Mouse (Mus musculus) embryo, embryonic 10.5 days (tissue): ENCODE measurements around the gene Ppig.
"Not testable (repeated sequence)": the region's sequence is repeated elsewhere in the genome, so short reads cannot be mapped to it uniquely, and the experiment has no call there.

ENCODE experiments used
- DNase-seq: peaks from one replicate; pipeline ENCODE4 v3.0.0-alpha.2; 2015; ENCODE audit warnings: low spot score

Ppig gene

DNA sequence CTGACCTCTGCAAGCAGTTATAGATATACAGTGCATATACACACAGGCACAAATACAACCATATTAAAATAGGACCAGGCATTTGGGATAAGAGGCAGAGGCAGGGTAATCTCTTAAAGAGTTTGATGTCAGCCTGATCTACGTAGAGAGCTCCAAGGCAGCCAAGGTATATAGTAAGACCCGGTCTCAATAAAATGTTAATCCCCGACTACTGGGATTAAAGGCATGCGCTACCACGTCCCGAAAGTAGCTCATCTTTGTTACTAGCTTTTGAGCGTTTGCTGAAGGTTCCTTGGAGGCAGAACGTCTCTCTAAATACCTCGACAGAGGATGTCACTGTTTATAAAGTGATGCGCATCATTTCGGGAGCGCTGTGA is at the start of gene Ppig:
Gene Ppig (plus strand): TSS at position 273 of the 377 bp plus-strand sequence.
- no peak for DNase-seq

- DNase-seq: no peak
Measured at GRCm38 (mm10) chr2:69673723-69674122, 48.6 kb upstream of the Ppig start.

DNA sequence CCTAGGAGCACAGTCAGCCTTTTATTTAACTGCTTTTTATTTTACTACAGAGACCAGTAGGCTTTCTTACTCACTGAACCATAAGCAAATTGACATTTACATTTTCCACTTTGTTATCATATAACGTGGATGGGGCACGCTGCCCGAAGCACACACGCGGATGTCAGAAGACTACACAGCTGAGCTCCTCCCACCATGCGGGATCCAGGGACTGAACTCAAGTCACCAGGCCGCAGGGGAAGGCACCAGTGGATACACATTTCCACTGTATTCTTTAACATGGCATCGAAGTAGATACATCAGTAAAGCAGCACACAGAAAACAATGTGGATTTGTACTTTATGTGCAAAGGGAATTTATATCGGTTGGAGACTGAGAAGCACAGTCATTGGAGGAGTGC is 47.1 kb upstream of the Ppig start:
- no peak for DNase-seq

DNA sequence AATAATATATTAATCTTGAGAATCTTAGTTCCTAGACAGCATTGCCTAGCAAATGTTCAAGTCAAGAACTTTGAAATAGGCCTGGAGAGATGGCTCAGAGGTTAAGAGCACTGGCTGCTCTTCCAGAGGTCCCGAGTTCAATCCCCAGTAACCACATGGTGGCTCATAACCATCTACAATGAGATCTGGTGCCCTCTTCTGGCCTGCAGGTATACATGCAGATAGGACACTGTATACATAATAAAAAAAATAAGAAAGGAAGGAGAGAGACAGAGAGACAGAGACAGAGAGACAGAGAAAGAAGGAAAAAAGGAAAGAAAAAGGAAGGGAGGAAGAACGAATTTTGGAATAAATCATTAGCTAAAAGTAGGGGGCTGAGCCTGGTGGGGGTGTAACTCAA is 45.6 kb upstream of the Ppig start:
- no peak for DNase-seq

GRCm38 (mm10) chr2:69677215-69677614 is 45.1 kb upstream of the Ppig start:
- DNase-seq: not testable (repeated sequence)

DNA sequence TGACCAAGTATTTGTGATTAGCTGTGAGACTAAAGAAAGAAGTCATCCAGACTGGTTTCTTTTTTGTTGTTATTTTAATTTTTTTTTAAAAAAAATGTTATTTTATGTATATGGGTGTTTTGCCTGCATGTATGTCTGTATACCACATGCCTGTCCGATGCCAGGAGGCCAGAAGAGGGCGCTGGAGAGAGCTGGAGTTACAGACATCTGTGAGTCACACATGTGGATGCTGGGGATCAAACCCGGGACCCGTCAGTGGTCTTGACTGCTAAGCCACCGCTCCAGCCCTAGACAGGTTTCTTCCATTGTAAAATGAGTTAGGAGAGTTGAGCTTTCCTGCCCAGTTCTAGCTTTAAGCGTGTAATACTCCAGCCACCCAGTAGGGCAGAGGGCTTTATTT is 42.4 kb upstream of the Ppig start:
- no peak for DNase-seq

- no peak for DNase-seq
Measured at GRCm38 (mm10) chr2:69681931-69682330, 40.4 kb upstream of the Ppig start.

DNA sequence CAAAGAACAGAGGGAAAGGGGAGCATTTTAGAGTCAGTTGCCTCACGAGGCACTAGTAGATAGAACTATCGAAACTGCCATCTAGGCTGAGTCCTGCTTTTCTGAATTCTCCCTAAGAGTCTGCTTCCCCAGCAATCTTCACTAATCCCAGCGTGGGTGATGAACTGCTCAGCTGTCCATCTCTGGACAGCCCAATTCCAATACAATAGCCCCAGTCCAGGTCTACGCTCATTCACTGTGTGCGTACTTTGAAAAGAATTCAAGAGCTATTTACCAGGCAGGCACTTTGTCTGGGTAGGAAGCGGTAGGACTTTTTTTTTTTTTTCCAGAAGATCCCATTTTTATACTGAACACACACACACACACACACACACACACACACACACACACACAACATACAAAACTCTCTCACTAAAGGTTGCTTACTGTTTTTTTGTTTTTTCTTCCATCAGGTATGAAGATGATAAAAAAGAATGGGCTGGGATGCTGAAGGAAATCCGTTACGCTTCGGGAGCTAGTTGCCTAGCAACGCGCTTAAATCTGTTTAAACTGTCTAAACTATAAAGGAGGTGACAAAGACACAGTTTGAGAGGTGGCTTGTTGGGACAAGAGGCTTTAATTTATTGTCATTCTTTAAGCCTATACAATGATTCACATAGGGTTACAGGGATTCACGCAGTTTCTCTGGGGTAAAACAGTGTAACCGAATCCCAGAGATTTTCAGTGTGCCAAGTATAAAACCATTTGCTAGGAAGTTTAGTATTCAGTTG is 39.1 kb upstream of the Ppig start:
- peak; percentile 76 for DNase-seq

DNA sequence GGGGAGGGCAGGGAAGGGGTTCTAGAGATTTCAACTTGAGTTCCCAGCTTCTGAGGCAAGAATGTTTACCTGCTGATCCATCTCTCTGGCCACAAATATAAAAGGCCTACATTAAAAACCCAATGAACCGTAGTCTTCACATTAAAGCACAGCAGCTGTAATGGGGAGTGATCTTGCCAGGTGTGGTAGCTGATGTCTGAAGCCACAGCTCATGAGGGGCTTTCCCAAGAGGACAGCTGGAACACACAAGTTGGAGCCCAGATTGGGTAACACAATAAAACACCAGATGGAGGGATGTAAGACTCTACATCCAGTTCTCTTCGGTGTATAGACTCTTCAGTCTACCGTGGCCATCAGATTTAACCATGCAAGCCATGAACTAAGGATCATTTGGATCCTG is 37.9 kb upstream of the Ppig start:
- no peak for DNase-seq

- DNase-seq: no peak
Measured at GRCm38 (mm10) chr2:69690214-69690613, 32.1 kb upstream of the Ppig start.

DNA sequence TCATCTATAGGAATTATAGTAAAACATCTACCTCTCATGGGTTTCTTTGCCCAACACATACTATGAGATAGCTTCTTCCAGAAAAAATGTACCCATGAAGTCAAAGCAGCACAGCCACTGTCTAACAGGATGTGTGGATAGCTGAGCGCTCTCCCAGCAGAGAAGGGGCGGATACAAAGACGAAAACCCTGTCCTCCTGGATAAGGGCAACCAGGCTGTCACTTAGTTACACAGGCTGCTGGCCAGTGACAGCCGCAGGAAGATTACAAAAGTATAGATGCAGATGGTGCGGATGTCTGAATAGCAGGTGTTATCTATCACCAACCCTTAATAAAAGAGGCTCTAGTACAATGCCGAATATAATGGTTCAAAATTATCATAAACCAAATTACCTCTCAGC is 31.5 kb upstream of the Ppig start:
- no peak for DNase-seq

DNA sequence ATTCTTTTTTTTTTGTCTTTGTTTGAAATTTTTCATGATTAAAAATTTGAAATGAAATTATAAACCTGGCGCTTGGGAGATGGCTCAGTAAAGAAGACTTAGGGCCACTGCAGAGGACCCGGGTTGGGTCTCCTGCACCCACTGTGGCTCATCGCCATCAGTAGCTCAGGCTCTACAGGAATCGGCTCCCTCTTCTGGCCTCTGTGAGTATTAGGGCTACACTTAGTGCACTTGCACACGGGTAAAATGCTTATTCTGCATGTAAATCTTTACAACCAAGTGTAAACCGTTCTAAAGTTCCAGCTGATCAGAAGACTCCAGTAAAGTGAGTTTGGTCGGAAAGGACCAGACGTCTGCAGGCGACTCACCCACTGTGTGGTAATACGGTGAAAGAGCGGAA is 28.8 kb upstream of the Ppig start:
- no peak for DNase-seq

DNA sequence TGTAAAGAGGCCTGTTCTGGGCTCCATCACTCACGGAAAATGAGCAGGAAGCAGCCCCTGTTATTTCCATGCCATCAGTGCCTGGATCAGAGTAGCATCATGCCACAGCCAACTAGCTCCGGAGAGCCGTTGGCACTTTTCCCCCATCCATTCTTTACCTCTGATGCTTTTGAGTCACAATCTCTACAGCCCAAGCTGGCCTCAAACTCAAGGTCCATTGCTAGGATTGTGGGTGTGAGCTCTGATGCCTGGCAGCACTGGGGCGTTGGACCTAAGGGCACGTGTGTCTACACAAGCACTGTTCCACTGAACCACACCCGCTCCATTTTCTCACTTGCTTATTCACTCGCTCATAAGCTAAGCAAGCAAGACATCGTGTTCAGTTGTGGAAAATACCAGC is 21.9 kb upstream of the Ppig start:
- no peak for DNase-seq

- DNase-seq: no peak
Measured at GRCm38 (mm10) chr2:69712171-69712570, 10.2 kb upstream of the Ppig start.

DNA sequence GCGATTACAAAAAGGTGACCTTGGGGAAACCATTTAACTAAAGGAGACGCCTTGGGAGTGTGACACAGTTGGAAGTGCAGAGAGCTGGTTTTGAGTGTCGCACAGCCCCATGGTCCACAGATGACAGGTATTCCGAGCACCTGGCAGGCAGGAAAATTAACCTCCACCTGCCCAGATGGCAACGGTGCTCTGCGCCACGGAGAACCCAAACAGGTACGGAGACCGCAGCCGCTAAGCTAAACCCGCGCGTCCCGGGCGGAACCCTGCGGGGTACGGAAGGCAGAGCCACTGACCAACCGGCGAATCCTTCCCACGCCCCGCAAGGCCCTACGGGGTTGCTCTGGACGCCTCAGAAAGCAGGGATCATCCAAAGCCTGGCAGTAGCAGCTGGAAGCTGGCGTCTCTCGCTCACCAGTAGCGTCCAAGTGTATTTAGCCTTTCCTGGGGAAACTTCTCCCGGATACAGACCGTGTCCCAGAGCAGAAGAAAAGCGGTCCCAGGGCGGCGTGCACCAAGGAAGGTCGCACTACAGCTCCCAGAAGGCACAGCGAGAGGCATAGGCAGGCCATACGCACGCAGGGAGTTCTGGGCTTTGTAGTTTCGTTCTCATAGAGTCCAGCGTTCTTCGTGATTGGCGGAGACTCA is 9.2 kb upstream of the Ppig start, which contains the start of gene Fastkd1:
Gene Fastkd1 (minus strand): TSS at position 536 of the 645 bp plus-strand sequence.
- DNase-seq: peak; percentile 96

DNA sequence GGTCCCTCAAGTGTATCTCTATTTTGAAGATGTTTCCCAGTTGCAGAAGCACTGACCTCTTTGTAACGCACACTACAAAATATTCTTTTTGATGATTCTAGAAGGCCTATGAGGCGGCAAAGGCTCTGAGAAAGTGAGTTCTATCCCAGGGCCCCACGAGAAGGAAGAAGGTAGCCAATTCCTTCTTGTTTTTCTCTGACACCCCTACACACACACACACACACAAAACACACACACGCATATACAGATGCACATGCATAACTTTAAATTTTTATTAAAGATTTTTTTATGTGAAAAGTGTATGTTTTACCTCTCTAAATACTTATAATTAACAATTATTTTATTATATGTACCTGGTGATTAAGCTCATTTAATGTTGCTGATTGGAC is 8.7 kb upstream of the Ppig start:
- DNase-seq: no peak

- DNase-seq: no peak
Measured at GRCm38 (mm10) chr2:69714126-69714525, 8.2 kb upstream of the Ppig start.

GRCm38 (mm10) chr2:69716483-69716882 is 5.9 kb upstream of the Ppig start:
- DNase-seq: no peak

- DNase-seq: no peak
Measured at GRCm38 (mm10) chr2:69719121-69719520, 3.2 kb upstream of the Ppig start.

DNA sequence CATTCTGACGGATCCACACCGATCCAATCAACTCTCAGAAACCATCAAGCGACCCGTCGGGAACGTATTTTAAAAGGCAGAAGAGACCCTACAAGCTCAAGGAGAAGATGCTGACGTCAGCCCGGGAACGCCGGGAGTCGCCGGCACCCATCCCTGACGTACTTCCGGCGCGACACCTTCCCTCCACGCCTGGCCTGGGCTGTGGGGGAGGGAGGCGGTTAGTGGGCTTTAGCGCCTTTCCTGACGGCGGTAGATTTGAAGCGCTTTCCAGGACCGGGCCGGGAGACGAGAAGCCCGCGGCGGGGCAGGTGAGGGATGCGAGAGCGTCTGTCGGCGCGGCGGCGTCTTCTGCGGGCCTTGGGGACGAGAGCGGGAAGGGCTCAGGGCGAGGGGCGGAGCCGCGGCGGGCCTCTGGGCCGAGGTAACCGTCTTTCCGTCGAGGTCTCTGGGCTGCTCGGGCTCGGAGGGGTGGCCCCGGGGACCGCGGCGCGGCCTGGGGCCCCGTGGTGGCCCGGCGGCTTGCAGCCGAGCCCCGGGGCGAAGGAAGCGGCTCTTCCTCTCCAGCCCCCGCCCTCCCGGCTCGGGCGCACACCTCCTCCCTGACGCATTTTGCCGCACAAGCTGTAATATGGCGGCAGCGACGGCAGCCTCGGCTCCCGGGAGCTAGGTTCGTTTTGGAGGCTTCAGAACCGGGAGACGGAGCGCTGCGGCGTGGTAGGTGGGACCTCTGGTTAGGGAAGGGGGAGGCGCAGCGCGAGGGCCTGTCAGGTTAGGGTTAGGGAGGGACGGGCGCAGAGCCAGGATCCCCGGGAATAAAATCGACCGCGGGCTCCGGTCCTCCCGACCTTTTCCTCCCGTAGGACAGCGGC is 539 bp downstream of the Ppig start:
- peak; percentile 98 for DNase-seq

- peak; percentile 39 for DNase-seq
Measured at GRCm38 (mm10) chr2:69723519-69723825, 1.1 kb downstream of the Ppig start.

DNA sequence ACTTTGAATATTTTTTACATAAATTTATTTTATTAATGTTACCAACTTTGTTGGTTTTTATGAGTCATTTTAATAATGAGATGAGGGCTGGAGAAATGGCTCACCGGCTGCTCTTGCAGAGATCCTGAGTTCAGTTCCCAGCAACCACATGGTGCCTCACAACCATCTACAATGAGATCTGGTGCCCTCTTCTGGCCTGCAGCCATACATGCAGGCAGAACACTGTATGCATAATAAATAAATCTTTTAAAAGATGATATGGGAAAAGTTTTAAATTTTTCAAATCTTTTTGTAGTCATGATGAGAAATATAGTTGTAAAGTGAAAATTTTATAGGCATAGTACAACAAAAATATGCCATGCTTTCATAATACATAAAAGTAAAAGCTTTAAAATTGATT is 22.7 kb downstream of the Ppig start:
- DNase-seq: no peak

DNA sequence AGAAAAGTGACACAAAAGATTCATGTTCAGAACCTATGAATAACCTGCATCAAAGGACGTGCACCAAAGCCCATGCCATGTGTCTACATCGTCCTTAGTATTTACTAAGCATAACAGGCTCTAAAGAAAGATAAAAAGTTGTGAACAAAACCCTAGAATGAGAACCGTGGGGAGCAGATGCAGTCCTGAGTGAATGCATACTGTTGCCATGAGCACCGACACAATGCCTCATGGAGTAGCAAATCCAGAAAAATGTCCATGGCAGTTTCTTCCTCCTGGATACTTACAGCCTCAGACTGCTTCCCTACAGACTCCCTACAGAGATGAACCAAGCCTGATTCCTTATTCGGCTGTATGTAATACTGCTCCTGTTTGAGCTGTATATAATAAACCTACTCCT is 38.6 kb downstream of the Ppig start:
- DNase-seq: peak; percentile 49
